Mouse (Mus musculus): Measurements from ENCODE around the gene Ermard.
A peak's percentile ranks its signal among the peaks of the same experiment; 100 is the strongest.

Ermard gene

GRCm38 (mm10) chr17:15060356-15060755 lies 19.3 kb downstream of the Ermard start:
- no peak for DNase-seq (ENCODE audit: low spot score in 2 of 2)

GRCm38 (mm10) chr17:15065391-15066024 lies 24.5 kb downstream of the Ermard start:
- DNase-seq (ENCODE audit: low spot score in 2 of 2): peak; percentile 42 to 72

- DNase-seq (ENCODE audit: low spot score in 2 of 2): no peak
Observed at GRCm38 (mm10) chr17:15066066-15066465, 25.1 kb downstream of the Ermard start.

- no peak for DNase-seq (ENCODE audit: low spot score in 2 of 2)
Observed at GRCm38 (mm10) chr17:15066911-15067310, 25.9 kb downstream of the Ermard start.

- no peak for DNase-seq (ENCODE audit: low spot score in 2 of 2)
Observed at GRCm38 (mm10) chr17:15068040-15068792, 27.2 kb downstream of the Ermard start.

- DNase-seq (ENCODE audit: low spot score in 2 of 2): no peak
Observed at GRCm38 (mm10) chr17:15069124-15069523, 28.1 kb downstream of the Ermard start.

GRCm38 (mm10) chr17:15072211-15072610 lies 31.2 kb downstream of the Ermard start:
- no peak for DNase-seq (ENCODE audit: low spot score in 2 of 2)

- no peak for DNase-seq (ENCODE audit: low spot score in 2 of 2)
Observed at GRCm38 (mm10) chr17:15075033-15075432, 34.0 kb downstream of the Ermard start.

GRCm38 (mm10) chr17:15077536-15077935 lies 36.5 kb downstream of the Ermard start:
- no peak for DNase-seq (ENCODE audit: low spot score in 2 of 2)

GRCm38 (mm10) chr17:15084226-15084848 lies 43.3 kb downstream of the Ermard start:
- DNase-seq (ENCODE audit: low spot score in 2 of 2): no peak

GRCm38 (mm10) chr17:15085006-15085405 lies 44.0 kb downstream of the Ermard start:
- DNase-seq (ENCODE audit: low spot score in 2 of 2): no peak

GRCm38 (mm10) chr17:15088166-15088565 lies 47.2 kb downstream of the Ermard start:
- no peak for DNase-seq (ENCODE audit: low spot score in 2 of 2)

- DNase-seq (ENCODE audit: low spot score in 2 of 2): no peak
Observed at GRCm38 (mm10) chr17:15088591-15089001, 47.6 kb downstream of the Ermard start.

- no peak for DNase-seq (ENCODE audit: low spot score in 2 of 2)
Observed at GRCm38 (mm10) chr17:15091739-15092138, 50.7 kb downstream of the Ermard start.

GRCm38 (mm10) chr17:15093523-15093922 lies 52.5 kb downstream of the Ermard start:
- DNase-seq (ENCODE audit: low spot score in 2 of 2): no peak

GRCm38 (mm10) chr17:15096853-15097252 lies 55.8 kb downstream of the Ermard start:
- DNase-seq (ENCODE audit: low spot score in 2 of 2): no peak

- DNase-seq (ENCODE audit: low spot score in 2 of 2): no peak
Observed at GRCm38 (mm10) chr17:15098677-15099076, 57.7 kb downstream of the Ermard start.

GRCm38 (mm10) chr17:15101355-15101754 lies 60.3 kb downstream of the Ermard start:
- no peak for DNase-seq (ENCODE audit: low spot score in 2 of 2)

- no peak for DNase-seq (ENCODE audit: low spot score in 2 of 2)
Observed at GRCm38 (mm10) chr17:15107143-15107649, 66.2 kb downstream of the Ermard start.

GRCm38 (mm10) chr17:15108473-15109441 lies 67.7 kb downstream of the Ermard start:
- no peak for DNase-seq (ENCODE audit: low spot score in 2 of 2)

GRCm38 (mm10) chr17:15115550-15115949 lies 74.5 kb downstream of the Ermard start:
- no peak for DNase-seq (ENCODE audit: low spot score in 2 of 2)

All from frontal cortex, postnatal 10 days (tissue).